Mouse (Mus musculus) adrenal gland, postnatal 25 days (tissue): Measurements from ENCODE around the gene Cpvl. TPM values are rescaled to one million over a fixed set of nuclear protein-coding genes. Genes with fewer than 3 reads are reported as not detected.

Source experiments
- DNase-seq: peaks from one replicate; pipeline ENCODE4 v3.0.0; 2021; ENCODE audit warnings: mixed read lengths
- total RNA-seq: library from RNA; stranded (reverse); gene quantifications from 2 replicates; pipeline ENCODE4 v1.2.3, GENCODE M21; 2021

Gene Cpvl
- total RNA-seq, 1 experiment from 2014 or later = not detected

GRCm38 (mm10) chr6:53937143-53938134, 41.0 kb downstream of the Cpvl start:
- no peak for DNase-seq

GRCm38 (mm10) chr6:53931605-53932004, 46.9 kb downstream of the Cpvl start:
- DNase-seq = no peak

- no peak for DNase-seq
These were observed 48.6 kb downstream of the Cpvl start for GRCm38 (mm10) chr6:53929858-53930257.

- DNase-seq = no peak
These were observed 52.3 kb downstream of the Cpvl start for GRCm38 (mm10) chr6:53926197-53926596.

- no peak for DNase-seq
These were observed 53.3 kb downstream of the Cpvl start for GRCm38 (mm10) chr6:53925192-53925591.

- DNase-seq = no peak
These were observed 58.4 kb downstream of the Cpvl start for GRCm38 (mm10) chr6:53920041-53920440.

GRCm38 (mm10) chr6:53917026-53917558, 61.4 kb downstream of the Cpvl start:
- no peak for DNase-seq

GRCm38 (mm10) chr6:53915347-53915746, 63.1 kb downstream of the Cpvl start:
- no peak for DNase-seq

GRCm38 (mm10) chr6:53913151-53913550, 65.3 kb downstream of the Cpvl start:
- no peak for DNase-seq

GRCm38 (mm10) chr6:53912112-53912782, 66.2 kb downstream of the Cpvl start:
- DNase-seq = no peak

- no peak for DNase-seq
These were observed 68.5 kb downstream of the Cpvl start for GRCm38 (mm10) chr6:53909986-53910385.

GRCm38 (mm10) chr6:53909446-53909845, 69.0 kb downstream of the Cpvl start:
- no peak for DNase-seq

GRCm38 (mm10) chr6:53906871-53907270, 71.6 kb downstream of the Cpvl start:
- DNase-seq = no peak

- no peak for DNase-seq
These were observed 72.4 kb downstream of the Cpvl start for GRCm38 (mm10) chr6:53906051-53906462.

- DNase-seq = no peak
These were observed 72.9 kb downstream of the Cpvl start for GRCm38 (mm10) chr6:53905576-53905975.

GRCm38 (mm10) chr6:53904703-53905395, 73.6 kb downstream of the Cpvl start:
- no peak for DNase-seq

GRCm38 (mm10) chr6:53904186-53904585, 74.3 kb downstream of the Cpvl start:
- DNase-seq = no peak

GRCm38 (mm10) chr6:53901741-53902140, 76.7 kb downstream of the Cpvl start:
- DNase-seq = no peak

- DNase-seq = no peak
These were observed 80.5 kb downstream of the Cpvl start for GRCm38 (mm10) chr6:53897872-53898464.

- DNase-seq = no peak
These were observed 81.3 kb downstream of the Cpvl start for GRCm38 (mm10) chr6:53897126-53897525.

GRCm38 (mm10) chr6:53893731-53894130, 84.7 kb downstream of the Cpvl start:
- DNase-seq = no peak

- no peak for DNase-seq
These were observed 87.4 kb downstream of the Cpvl start for GRCm38 (mm10) chr6:53891109-53891508.
